Mouse (Mus musculus) lung, postnatal 0 days (tissue): ENCODE measurements around the gene Olfr1392.

Experiments used
- CTCF ChIP-seq: IDR thresholded peaks from 2 replicates; pipeline ENCODE4 v1.5.1; 2016; ENCODE audit warnings: antibody characterized with exemption, mild to moderate bottlenecking
- EP300 ChIP-seq: IDR thresholded peaks from 2 replicates; pipeline ENCODE4 v1.6.1; 2016; ENCODE audit warnings: antibody characterized with exemption, mild to moderate bottlenecking, control low read depth

DNA sequence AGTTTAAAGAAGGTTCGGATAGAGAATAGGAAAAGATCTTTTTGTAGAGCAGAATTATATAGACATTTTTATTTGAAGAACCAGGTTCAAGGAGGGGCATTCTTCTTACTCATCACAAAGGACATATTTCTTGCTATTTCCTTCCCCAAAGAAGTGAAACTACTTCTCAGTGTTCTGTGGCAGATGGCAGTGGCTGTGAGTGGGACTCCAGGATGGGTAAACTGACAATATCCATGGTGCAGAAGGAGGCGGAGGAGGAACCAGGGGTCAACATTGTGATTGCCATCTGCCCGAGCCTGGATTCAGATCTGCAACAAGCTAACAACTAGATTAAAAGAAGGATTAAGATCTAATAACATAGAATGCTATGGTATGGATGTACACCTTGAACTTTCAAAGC, 41.6 kb downstream of the Olfr1392 start:
- TF ChIP-seq CTCF (no peak), EP300 (no peak)
